Mouse (Mus musculus) right cerebral cortex, postnatal 4 days (tissue): Measurements from ENCODE around the gene Drap1.

Experiments
- DNase-seq: peaks from one replicate; pipeline ENCODE4 v3.0.0-alpha.2; 2022

Drap1 gene

DNA sequence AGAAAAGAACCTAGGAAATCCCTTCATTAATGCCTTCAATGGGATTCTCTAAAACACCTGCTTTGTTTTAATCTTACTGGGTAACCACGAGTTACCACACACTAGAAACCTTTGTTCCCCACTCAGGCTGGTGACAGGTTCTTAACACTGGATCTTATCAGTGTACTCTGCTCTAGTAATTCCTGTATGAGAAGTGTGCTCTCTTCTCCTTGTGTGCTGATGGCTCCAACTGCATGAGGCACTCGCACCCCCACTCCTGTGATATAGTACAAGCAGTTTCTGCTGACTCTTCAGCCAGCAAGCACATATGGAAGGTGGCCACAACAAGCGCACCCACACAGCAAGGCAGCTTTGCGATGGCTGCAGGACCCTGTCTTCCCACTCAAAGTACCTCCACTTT is 50.6 kb downstream of the Drap1 start:
- no peak for DNase-seq
